Mouse (Mus musculus) neural tube, embryonic 11.5 days (tissue): ENCODE measurements around the gene Xlr5a. TPM values are rescaled to one million over a fixed set of nuclear protein-coding genes. Genes with fewer than 3 reads are reported as not detected.
"Not testable (repeated sequence)": the region's sequence is repeated elsewhere in the genome, so short reads cannot be mapped to it uniquely, and the experiment has no call there.

ENCODE experiments used
- ATAC-seq: fragments of 200-750 bp; cut with Nextera tagmentation; 2 replicates; pipeline ENCODE4 v1.8.0; 2017; ENCODE audit warnings: moderate number of reproducible peaks, mild to moderate bottlenecking, moderate TSS enrichment, moderate library complexity; ENCODE audit not compliant: insufficient read depth, low FRiP score, low TSS enrichment
- DNase-seq: peaks from one replicate; pipeline ENCODE4 v3.0.0-alpha.2; 2015; ENCODE audit warnings: low spot score
- H3K27ac ChIP-seq: fragments of 300-500 bp; sonication (generic); 2 replicates; pipeline ENCODE4 v1.5.1; 2014; ENCODE audit warnings: low read depth, mild to moderate bottlenecking, low read length
- H3K27me3 ChIP-seq: fragments of 300-500 bp; sonication (generic); 2 replicates; pipeline ENCODE4 v1.6.1; 2014; ENCODE audit warnings: mild to moderate bottlenecking, low read length, mixed read lengths; ENCODE audit not compliant: control insufficient read depth, insufficient read depth
- H3K36me3 ChIP-seq: fragments of 300-500 bp; sonication (generic); 2 replicates; pipeline ENCODE4 v1.6.1; 2014; ENCODE audit warnings: mild to moderate bottlenecking, low read length, moderate library complexity, mixed read lengths; ENCODE audit not compliant: control insufficient read depth, insufficient read depth
- H3K4me1 ChIP-seq: fragments of 300-500 bp; sonication (generic); 2 replicates; pipeline ENCODE4 v1.6.1; 2014; ENCODE audit warnings: low read length, mixed read lengths; ENCODE audit not compliant: control insufficient read depth, insufficient read depth
- H3K4me2 ChIP-seq: fragments of 300-500 bp; sonication (generic); 2 replicates; pipeline ENCODE4 v1.6.1; 2014; ENCODE audit warnings: low read depth, mild to moderate bottlenecking, moderate library complexity
- H3K4me3 ChIP-seq: fragments of 300-500 bp; sonication (generic); 2 replicates; pipeline ENCODE4 v1.5.1; 2014; ENCODE audit warnings: low read depth, low read length
- H3K9ac ChIP-seq: fragments of 300-500 bp; sonication (generic); 2 replicates; pipeline ENCODE4 v1.6.1; 2014; ENCODE audit warnings: mild to moderate bottlenecking, low read length
- H3K9me3 ChIP-seq: fragments of 300-500 bp; sonication (generic); 2 replicates; pipeline ENCODE4 v1.6.1; 2016; ENCODE audit warnings: low read length; ENCODE audit not compliant: control insufficient read depth
- WGBS: fragments of 180-500 bp; shearing (Covaris S2); extraction: QIAGEN DNeasy Blood & Tissue Kit; methylation state at CpG from one replicate; pipeline ENCODE4 v1.1.7; 2014; 5-methylcytosine and 5-hydroxymethylcytosine counted together
- polyA plus RNA-seq: library from polyadenylated mRNA; unstranded; fragments of >200 nt; fragmentation: Nextera tagmentation; extraction: Ambion mirVana; gene quantifications from 2 replicates; pipeline ENCODE4 v1.2.1, GENCODE M21; 2014

The Xlr5a gene
- polyA plus RNA-seq, 1 experiment from 2014 or later: not detected

GRCm38 (mm10) chrX:73096941-73097508 is 195.8 kb downstream of the Xlr5a start, which contains the start of gene Xlr3a:
Gene Xlr3a, minus strand, starts transcription at chrX:73097095.
- 83% methylated on average over 10 of the region's 13 CpGs for WGBS
- H3K4me2 ChIP-seq, H3K4me1 ChIP-seq, H3K4me3 ChIP-seq, H3K9ac ChIP-seq, H3K36me3 ChIP-seq, H3K27me3 ChIP-seq, H3K9me3 ChIP-seq, ATAC-seq, H3K27ac ChIP-seq: not testable (repeated sequence)
- peak; percentile 8 for DNase-seq

GRCm38 (mm10) chrX:73082267-73083055 is 210.3 kb downstream of the Xlr5a start, which contains the start of gene Xlr4a:
Gene Xlr4a, minus strand, starts transcription at chrX:73082478.
- H3K36me3 ChIP-seq, H3K9me3 ChIP-seq, H3K4me3 ChIP-seq, ATAC-seq, H3K9ac ChIP-seq, H3K27me3 ChIP-seq, H3K4me2 ChIP-seq, DNase-seq, H3K4me1 ChIP-seq, H3K27ac ChIP-seq: not testable (repeated sequence)
- 85% methylated on average over 17 of the region's 19 CpGs for WGBS

- no CpG with 5 or more reads among the region's 5 CpGs for WGBS
- H3K36me3 ChIP-seq, H3K9me3 ChIP-seq, H3K4me3 ChIP-seq, H3K4me2 ChIP-seq, H3K9ac ChIP-seq, ATAC-seq, H3K27ac ChIP-seq, DNase-seq, H3K4me1 ChIP-seq, H3K27me3 ChIP-seq: not testable (repeated sequence)
Observed at GRCm38 (mm10) chrX:73066765-73067312, 225.9 kb downstream of the Xlr5a start.

GRCm38 (mm10) chrX:73064415-73064793 is 228.4 kb downstream of the Xlr5a start, which contains the start of gene Pnma3:
Gene Pnma3, plus strand, starts transcription at chrX:73064787.
- 28% methylated on average over 7 of the region's 7 CpGs for WGBS
- H3K27ac ChIP-seq: no peak within 1 kb of the TSS
- peak; percentile 53; the same call in 1 of the 2 replicates for ATAC-seq

GRCm38 (mm10) chrX:73063512-73064414 is 229.0 kb downstream of the Xlr5a start:
- WGBS: 34% methylated on average over 23 of the region's 24 CpGs
- peak; percentile 58 for ATAC-seq

More at GRCm38 (mm10) chrX:73064415-73064793, 228.4 kb downstream of the Xlr5a start, which contains the start of gene Pnma3:
- no peak for DNase-seq
- no peaks in the 10 kb centered on the region for H3K27me3 ChIP-seq
- H3K36me3 ChIP-seq: no peaks in the 10 kb centered on the region
- peak within 1 kb of the TSS; percentile 36 for H3K4me2 ChIP-seq
- peak within 1 kb of the TSS; percentile 23 for H3K4me3 ChIP-seq
- no peaks in the 10 kb centered on the region for H3K9me3 ChIP-seq
- peak within 1 kb of the TSS; percentile 41 for H3K9ac ChIP-seq
- no peaks in the 10 kb centered on the region for H3K4me1 ChIP-seq

GRCm38 (mm10) chrX:73062323-73062722 is 230.5 kb downstream of the Xlr5a start:
- ATAC-seq (no peak), DNase-seq (no peak)
- Histone ChIP-seq H3K9ac (no peak overlapping the region), H3K9me3 (no peaks in the 10 kb centered on the region), H3K27me3 (no peaks in the 10 kb centered on the region), H3K4me1 (no peaks in the 10 kb centered on the region), H3K4me3 (no peak overlapping the region), H3K36me3 (no peaks in the 10 kb centered on the region), H3K27ac (no peak overlapping the region), H3K4me2 (no peak overlapping the region)
- 51% methylated on average over 5 of the region's 5 CpGs for WGBS

More at GRCm38 (mm10) chrX:73063512-73064414, 229.0 kb downstream of the Xlr5a start:
- H3K27ac ChIP-seq: no peak overlapping the region
- H3K4me3 ChIP-seq: peak overlapping the region; percentile 23
- H3K27me3 ChIP-seq: no peaks in the 10 kb centered on the region
- DNase-seq: peak; percentile 51
- no peaks in the 10 kb centered on the region for H3K4me1 ChIP-seq
- H3K9ac ChIP-seq: peak overlapping the region; percentile 41
- H3K36me3 ChIP-seq: no peaks in the 10 kb centered on the region
- peak overlapping the region; percentile 36 for H3K4me2 ChIP-seq
- no peaks in the 10 kb centered on the region for H3K9me3 ChIP-seq

- Histone ChIP-seq H3K4me1 (no peaks in the 10 kb centered on the region), H3K4me2 (no peak overlapping the region), H3K4me3 (no peak overlapping the region), H3K27ac (no peak overlapping the region), H3K36me3 (no peaks in the 10 kb centered on the region), H3K9ac (no peak overlapping the region), H3K27me3 (no peaks in the 10 kb centered on the region), H3K9me3 (no peaks in the 10 kb centered on the region)
- DNase-seq (no peak), ATAC-seq (no peak)
- 83% methylated on average over 1 of the region's 1 CpGs for WGBS
Observed at GRCm38 (mm10) chrX:73061528-73061927, 231.2 kb downstream of the Xlr5a start.
